Mouse (Mus musculus) lung, adult 2 months (tissue): Measurements from ENCODE around the gene Mfsd11.

ENCODE experiments used
- CTCF ChIP-seq: fragments of 200-500 bp; IDR thresholded peaks from 2 replicates; pipeline ENCODE4 v1.5.1; 2011; ENCODE audit warnings: mild to moderate bottlenecking, low read length, control low read depth; ENCODE audit not compliant: insufficient read depth
- POLR2A ChIP-seq: fragments of 200-500 bp; IDR thresholded peaks from 2 replicates; pipeline ENCODE4 v1.6.1; 2011; ENCODE audit warnings: low read depth, mild to moderate bottlenecking, control low read depth, low read length, borderline replicate concordance; ENCODE audit errors: extremely low read depth

DNA sequence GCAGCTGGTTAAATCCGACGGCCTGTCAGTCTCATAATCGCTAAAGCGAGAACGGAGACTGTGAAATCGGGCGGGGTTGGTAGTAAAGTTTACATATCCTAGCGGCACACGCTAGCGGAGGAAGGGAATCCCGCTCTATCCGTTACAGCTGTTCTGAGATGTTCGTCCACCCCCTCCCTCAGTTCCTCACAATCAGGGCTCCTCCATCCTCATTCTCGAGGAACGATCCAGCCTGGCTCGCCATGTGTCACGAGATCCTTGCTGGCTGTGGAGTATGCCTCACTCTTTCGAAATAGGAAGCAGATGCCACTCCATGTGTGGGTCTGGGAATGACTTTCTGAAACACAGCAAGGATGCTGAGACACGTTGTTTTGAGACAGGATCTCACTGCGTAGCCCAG lies 21.7 kb downstream of the Mfsd11 start:
- TF ChIP-seq POLR2A (no peak), CTCF (no peak)
